Mouse (Mus musculus) C2C12 (cell line): ENCODE measurements at regions not wholly inside any gene's neighbourhood (a gene's known extent, or its start where the extent isn't known, plus 50 kb on each side); places are given as distances from the start of the nearest gene placed in this dataset.

Experiments used
- CEBPB ChIP-seq: IDR thresholded peaks from one replicate; pipeline ENCODE4 v1.6.1; 2011; ENCODE audit warnings: low read depth, mild to moderate bottlenecking, control low read depth, moderate library complexity
- CTCF ChIP-seq: IDR thresholded peaks from one replicate; pipeline ENCODE4 v1.5.1; 2011; ENCODE audit not compliant: control insufficient read depth, insufficient read depth, insufficient read length
- FOSL1 ChIP-seq: IDR thresholded peaks from one replicate; pipeline ENCODE4 v1.8.0; 2011; ENCODE audit warnings: mild to moderate bottlenecking, low read length; ENCODE audit not compliant: poor library complexity, insufficient read depth, severe bottlenecking
- MAX ChIP-seq: IDR thresholded peaks from one replicate; pipeline ENCODE4 v1.6.1; 2011; ENCODE audit warnings: mild to moderate bottlenecking, control low read depth
- MYOD1 ChIP-seq: IDR thresholded peaks from one replicate; pipeline ENCODE4 v1.6.1; 2011; ENCODE audit warnings: low read depth; ENCODE audit not compliant: control insufficient read depth, insufficient read length
- USF1 ChIP-seq: IDR thresholded peaks from one replicate; pipeline ENCODE4 v1.6.1; 2011; ENCODE audit warnings: low read depth, mild to moderate bottlenecking, control low read depth, moderate library complexity

DNA sequence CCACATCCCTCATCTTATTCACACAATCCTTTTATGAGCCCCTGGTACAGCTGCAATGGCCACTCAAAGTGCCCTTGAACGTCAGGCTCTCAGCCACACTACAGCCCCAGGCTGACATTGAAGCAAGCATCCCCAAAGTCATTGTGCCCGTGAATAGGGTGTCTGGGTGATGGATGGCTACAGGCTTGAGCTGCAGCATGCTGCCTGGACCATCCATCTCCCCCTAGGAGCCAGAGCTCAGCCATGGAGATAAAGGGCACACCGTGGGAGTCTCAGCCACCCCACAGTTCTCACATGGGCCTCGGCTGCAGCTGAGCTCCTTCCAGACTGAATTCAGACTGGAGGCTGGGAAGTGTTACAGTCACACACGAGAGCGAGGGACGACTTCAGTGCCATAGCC is 167.6 kb downstream of the Prdm2 start:
- TF ChIP-seq CTCF (no peak), USF1 (no peak), CEBPB (no peak), FOSL1 (no peak), MYOD1 (no peak), MAX (no peak)
